Mouse (Mus musculus): ENCODE results near the gene Trim7. TPM values are rescaled to one million over a fixed set of nuclear protein-coding genes. Genes with fewer than 3 reads are reported as not detected.
"Not testable (repeated sequence)": the region's sequence is repeated elsewhere in the genome, so short reads cannot be mapped to it uniquely, and the experiment has no call there.

Trim7 gene
- polyA plus RNA-seq, 1 experiment from 2014 or later = 1.00 TPM

DNA sequence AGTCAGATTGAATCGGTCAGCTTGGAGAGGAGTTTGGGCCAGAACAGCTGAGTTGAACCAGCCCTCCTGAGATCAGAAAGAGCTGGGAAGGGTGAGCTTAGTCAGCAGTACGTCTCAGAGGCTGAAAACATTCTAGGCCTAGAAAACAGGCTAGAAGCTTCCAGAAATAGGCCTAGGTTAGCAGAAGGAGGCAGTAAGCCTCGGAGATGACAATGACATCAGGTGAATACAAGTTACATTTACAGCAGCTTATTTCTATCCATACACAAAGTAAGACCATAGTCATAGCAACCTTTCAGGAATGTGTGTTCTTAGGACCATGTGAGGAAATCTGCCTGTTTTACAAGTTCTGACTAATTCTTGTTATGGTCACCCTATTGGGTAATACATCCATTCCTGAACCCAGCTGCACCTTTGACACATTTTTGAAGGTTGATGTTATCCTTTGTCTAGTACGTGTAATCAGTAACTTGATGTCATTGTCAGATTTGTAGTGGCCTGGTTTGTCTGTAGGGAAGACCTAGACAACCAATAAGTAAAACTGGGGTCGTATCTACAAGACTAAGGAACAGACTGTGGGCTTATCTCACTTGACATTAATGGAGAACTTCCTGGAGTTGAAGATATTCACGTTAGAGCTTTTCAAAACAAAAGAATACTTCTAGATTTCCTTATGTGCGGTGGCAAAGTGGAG lies 6.2 kb upstream of the Trim7 start:
- Histone ChIP-seq H3K36me3 (replicated peaks) (peaks cover 6% of the 10 kb centered on the region; the same call in 1 of the 2 replicates), H3K9me3 (no peaks in the 10 kb centered on the region), H3K4me1 (peaks cover 26% of the 10 kb centered on the region), H3K4me2 (no peak overlapping the region), H3K9ac (no peak overlapping the region), H3K4me3 (replicated peaks) (no peak overlapping the region), H3K27me3 (peaks cover 16% of the 10 kb centered on the region), H3K27ac (no peak overlapping the region)
- ATAC-seq (ENCODE audit: low FRiP score) = no peak
- 77% methylated on average over 7 of the region's 7 CpGs for WGBS

DNA sequence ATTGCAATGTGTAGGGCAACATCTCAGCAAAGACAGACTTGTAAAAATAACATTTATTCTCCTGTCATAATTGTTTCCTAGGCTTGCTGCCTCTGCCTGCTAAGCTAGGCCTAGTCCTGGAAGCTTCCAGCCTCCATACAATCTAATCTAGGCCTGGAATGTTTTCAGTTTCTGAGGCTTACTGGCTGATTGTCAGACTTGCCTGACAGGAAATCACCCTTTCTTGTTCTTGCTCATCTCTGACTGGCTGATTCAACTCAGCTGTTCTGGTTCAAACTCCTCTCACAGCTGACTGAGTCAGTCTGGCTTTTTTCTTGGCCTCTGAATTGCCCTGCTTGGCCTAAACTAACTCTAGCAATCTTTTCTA lies 5.6 kb upstream of the Trim7 start:
- Histone ChIP-seq H3K9ac (no peak overlapping the region), H3K27ac (no peak overlapping the region), H3K4me2 (no peak overlapping the region), H3K9me3 (no peaks in the 10 kb centered on the region), H3K4me1 (peaks cover 20% of the 10 kb centered on the region), H3K27me3 (peaks cover 19% of the 10 kb centered on the region), H3K36me3 (replicated peaks) (peaks cover 3% of the 10 kb centered on the region; the same call in 1 of the 2 replicates), H3K4me3 (replicated peaks) (no peak overlapping the region)
- ATAC-seq (ENCODE audit: low FRiP score) = no peak

DNA sequence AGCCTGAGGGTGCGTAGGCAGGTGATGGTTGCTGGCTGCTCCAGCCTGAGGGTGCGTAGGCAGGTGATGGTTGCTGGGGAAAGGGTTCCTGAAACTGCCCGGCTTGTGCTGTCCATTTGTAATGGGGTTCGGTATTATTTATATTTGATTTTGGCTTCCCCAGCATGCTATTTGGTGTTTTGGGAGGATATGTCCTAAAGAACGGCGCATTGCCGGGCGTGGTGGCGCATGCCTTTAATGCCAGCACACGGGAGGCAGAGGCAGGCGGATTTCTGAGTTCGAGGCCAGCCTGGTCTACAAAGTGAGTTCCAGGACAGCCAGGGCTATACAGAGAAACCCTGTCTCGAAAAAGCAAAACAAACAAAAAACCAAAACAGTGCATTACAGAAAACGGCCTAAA lies 4.6 kb upstream of the Trim7 start:
- not testable (repeated sequence) for H3K9me3 ChIP-seq; H3K9ac ChIP-seq; H3K4me2 ChIP-seq; H3K27ac ChIP-seq; H3K36me3 ChIP-seq (replicated peaks); H3K4me3 ChIP-seq (replicated peaks); ATAC-seq (ENCODE audit: low FRiP score)
- Histone ChIP-seq H3K4me1 (peaks cover 10% of the 10 kb centered on the region), H3K27me3 (peaks cover 19% of the 10 kb centered on the region)
- 80% methylated on average over 14 of the region's 14 CpGs for WGBS

DNA sequence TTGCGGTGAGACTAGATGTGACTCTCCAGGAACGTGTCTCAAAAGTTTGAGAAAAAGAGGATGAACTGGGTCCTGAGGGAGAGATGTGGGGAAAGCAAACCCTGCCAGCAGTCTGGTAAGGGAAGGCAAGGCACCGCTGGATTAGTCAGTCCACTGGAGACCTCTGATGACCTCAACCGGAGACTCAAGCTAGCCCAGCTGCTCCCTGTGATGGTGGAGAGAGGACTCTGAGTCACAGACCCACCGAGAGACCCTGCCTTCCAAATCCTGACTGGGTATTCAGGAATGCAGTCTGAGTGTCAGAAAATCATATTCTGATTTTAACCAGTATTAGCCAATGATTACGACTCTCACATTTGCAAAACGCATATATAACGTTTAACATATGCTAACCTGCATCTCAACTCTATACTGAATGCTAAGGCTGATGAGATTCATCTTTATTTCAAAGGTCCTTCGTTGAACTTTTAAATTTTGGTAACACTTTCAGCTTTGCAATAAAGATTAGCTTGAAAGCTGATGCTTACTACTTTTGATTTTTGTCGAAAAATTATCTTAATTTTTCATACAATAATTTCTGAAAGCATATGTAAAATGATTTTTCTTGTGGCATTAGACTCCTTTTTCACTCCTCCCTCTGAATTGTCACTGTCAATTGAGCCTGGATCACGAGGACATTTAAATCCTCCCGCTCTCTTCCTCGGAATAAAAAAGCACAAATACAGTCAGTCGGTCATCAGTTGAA lies 3.0 kb upstream of the Trim7 start:
- Histone ChIP-seq H3K4me1 (peaks cover 12% of the 10 kb centered on the region), H3K9ac (no peak overlapping the region), H3K27ac (no peak overlapping the region), H3K9me3 (no peaks in the 10 kb centered on the region), H3K27me3 (peaks cover 24% of the 10 kb centered on the region), H3K36me3 (replicated peaks) (no peaks in the 10 kb centered on the region), H3K4me2 (peak overlapping the region; percentile 60), H3K4me3 (replicated peaks) (peak overlapping the region; percentile 41; the same call in 1 of the 2 replicates)
- ATAC-seq (ENCODE audit: low FRiP score) = no peak
- WGBS = 34% methylated on average over 14 of the region's 14 CpGs

DNA sequence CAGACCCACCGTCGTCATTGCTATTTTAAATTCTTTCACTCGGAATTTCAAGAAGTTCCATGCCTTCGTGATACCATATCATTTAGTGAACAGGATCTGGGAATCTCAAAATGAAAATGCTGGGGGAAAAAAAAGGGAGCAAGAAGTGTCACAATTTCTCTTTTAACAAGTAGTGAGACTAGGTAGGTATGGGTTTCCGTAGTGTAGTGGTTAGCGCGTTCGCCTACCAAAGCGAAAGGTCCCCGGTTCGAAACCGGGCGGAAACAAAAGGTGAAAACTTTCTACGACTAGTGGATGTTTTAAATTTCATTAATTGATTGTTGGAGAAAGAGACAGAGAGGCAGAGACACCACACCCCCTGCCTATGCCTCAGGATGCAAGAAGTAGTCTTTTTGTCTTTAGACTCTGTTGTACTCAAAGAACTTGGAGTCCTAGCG lies 2.4 kb upstream of the Trim7 start:
- under 1% methylated on average over 15 of the region's 15 CpGs for WGBS
- Histone ChIP-seq H3K27me3 (peaks cover 24% of the 10 kb centered on the region), H3K9me3 (no peaks in the 10 kb centered on the region), H3K4me3 (replicated peaks) (peak overlapping the region; percentile 41), H3K4me1 (peaks cover 12% of the 10 kb centered on the region), H3K27ac (no peak overlapping the region), H3K36me3 (replicated peaks) (no peaks in the 10 kb centered on the region), H3K4me2 (peak overlapping the region; percentile 60), H3K9ac (no peak overlapping the region)
- no peak for ATAC-seq (ENCODE audit: low FRiP score)

DNA sequence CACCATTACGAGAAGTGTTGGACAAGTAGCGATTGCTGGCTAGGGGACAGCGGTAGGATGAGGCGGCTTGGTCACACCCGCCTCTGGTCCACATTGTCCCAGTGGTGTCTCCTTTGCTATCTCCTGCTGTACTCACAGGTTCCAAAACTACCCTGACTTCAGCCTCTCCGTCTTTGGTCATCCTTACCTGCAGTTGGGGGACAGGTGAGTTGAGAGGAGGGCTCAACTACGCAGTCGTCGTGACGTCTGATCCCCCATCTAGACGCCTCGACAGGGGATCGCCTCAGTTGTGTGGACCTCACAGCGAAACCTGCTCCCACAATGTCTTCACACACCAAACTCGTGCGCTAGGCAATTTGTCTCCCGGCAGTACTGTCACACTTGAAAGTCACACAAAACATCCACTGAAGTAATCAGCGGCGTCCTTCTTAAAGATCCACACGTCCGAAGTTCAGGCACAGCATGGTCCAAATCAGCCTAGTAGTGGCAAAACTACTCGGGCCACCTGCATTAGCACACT lies 1.6 kb upstream of the Trim7 start:
- no peaks in the 10 kb centered on the region for H3K36me3 ChIP-seq (replicated peaks)
- peak overlapping the region; percentile 41 for H3K4me3 ChIP-seq (replicated peaks)
- 4% methylated on average over 22 of the region's 22 CpGs for WGBS
- peaks cover 12% of the 10 kb centered on the region for H3K4me1 ChIP-seq
- no peak for ATAC-seq (ENCODE audit: low FRiP score)
- no peaks in the 10 kb centered on the region for H3K9me3 ChIP-seq
- H3K27me3 ChIP-seq = peaks cover 29% of the 10 kb centered on the region
- H3K27ac ChIP-seq = no peak overlapping the region
- no peak overlapping the region for H3K9ac ChIP-seq
- H3K4me2 ChIP-seq = peak overlapping the region; percentile 60

DNA sequence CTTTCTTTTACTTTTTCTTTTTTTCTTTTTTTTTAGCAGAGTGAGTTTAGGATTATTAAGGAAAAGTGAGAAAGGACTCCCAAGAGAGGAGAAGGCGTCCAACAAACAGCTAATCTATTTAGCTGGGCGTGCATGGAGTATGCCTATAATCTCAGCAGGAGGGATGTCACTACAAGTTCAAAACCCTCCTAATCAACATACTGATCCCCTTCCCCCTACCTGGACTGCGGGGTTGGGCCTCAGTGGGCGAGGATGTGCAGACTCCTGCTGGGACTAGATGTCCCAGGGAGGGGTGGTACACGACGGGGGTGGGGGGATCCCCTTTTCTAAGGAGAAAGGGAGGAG lies 784 bp downstream of the Trim7 start:
- no peaks in the 10 kb centered on the region for H3K9me3 ChIP-seq
- H3K27ac ChIP-seq = 0 out of 2 replicates have a peak overlapping the region, but pooled peaks have one; percentile 50
- H3K36me3 ChIP-seq (replicated peaks) = no peaks in the 10 kb centered on the region
- H3K9ac ChIP-seq = peak overlapping the region; percentile 50; the same call in 1 of the 2 replicates
- peaks cover 29% of the 10 kb centered on the region for H3K27me3 ChIP-seq
- 2% methylated on average over 6 of the region's 6 CpGs for WGBS
- H3K4me1 ChIP-seq = peaks cover 12% of the 10 kb centered on the region
- ATAC-seq (ENCODE audit: low FRiP score) = no peak; the same call in 1 of the 2 replicates
- peak overlapping the region; percentile 58 for H3K4me2 ChIP-seq
- peak overlapping the region; percentile 43 for H3K4me3 ChIP-seq (replicated peaks)

DNA sequence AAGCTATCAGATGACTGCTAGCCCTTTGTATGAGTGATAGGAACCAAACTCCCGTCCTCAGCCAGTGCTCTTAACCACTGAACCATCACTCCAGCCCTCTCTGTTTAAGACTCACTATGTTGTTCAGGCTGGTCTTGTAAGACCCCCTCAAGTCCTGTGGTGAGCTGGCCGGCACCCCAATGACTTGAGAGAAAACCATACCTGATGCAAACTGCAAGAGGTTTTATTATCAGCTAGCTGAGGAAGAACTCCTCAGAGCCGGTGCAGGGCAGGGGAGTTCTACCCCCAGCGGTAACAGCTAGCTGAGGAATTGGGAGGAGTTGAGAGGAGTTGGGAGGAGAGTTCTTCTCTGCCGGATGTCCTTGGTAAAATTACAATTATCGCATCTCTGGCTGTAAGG lies 2.0 kb downstream of the Trim7 start:
- H3K4me3 ChIP-seq (replicated peaks) = no peak overlapping the region
- ATAC-seq (ENCODE audit: low FRiP score) = no peak
- H3K27me3 ChIP-seq = peaks cover 24% of the 10 kb centered on the region
- H3K4me1 ChIP-seq = peaks cover 12% of the 10 kb centered on the region
- H3K4me2 ChIP-seq = no peak overlapping the region
- no peaks in the 10 kb centered on the region for H3K9me3 ChIP-seq
- no peak overlapping the region for H3K27ac ChIP-seq
- no peak overlapping the region for H3K9ac ChIP-seq
- H3K36me3 ChIP-seq (replicated peaks) = no peaks in the 10 kb centered on the region
- WGBS = 78% methylated on average over 6 of the region's 6 CpGs

DNA sequence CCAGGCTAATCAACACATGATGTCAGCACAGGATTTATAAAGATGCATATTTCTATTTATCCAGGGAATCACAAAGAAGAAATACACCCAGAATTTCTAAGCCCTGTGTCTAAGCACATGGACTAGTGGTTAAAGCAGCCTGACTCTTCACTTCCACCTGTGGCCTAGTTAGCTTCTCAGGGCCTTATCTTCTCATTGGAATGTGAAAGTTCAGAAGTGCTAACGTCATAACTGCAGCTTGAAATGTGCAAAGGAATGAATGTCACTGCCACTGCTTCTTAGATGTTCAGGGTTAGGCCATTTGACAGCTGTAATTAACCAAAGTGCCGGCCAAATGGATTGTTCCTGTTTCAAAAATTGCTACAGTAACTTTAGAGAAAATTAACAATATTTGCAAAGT lies 4.3 kb downstream of the Trim7 start:
- H3K4me2 ChIP-seq = no peak overlapping the region
- no peak overlapping the region for H3K4me3 ChIP-seq (replicated peaks)
- no peak overlapping the region for H3K27ac ChIP-seq
- H3K4me1 ChIP-seq = peaks cover 2% of the 10 kb centered on the region
- peaks cover 13% of the 10 kb centered on the region; the same call in 1 of the 2 replicates for H3K27me3 ChIP-seq
- H3K9me3 ChIP-seq = no peaks in the 10 kb centered on the region
- no peak for ATAC-seq (ENCODE audit: low FRiP score)
- no peak overlapping the region for H3K9ac ChIP-seq
- WGBS = 79% methylated on average over 2 of the region's 2 CpGs
- H3K36me3 ChIP-seq (replicated peaks) = no peaks in the 10 kb centered on the region

DNA sequence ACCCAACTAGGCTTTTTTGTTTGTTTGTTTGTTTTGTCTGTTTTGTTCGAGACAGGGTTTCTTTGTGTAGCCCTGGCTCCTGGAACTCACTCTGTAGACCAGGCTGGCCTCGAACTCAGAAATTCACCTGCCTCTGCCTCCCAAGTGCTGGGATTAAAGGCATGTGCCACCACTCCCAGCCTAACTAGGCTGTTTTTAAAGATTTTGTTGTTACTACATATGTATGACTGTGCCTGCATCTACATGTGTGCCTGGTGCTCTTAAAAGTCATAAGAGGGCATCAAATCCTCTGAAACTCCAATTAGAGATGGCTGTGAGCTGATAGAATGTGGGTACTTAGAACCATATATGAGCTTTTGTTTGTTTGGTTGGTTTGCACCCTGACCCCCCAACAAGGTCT lies 5.3 kb downstream of the Trim7 start:
- no peak overlapping the region for H3K27ac ChIP-seq
- no peak overlapping the region for H3K9ac ChIP-seq
- peaks cover 22% of the 10 kb centered on the region for H3K27me3 ChIP-seq
- H3K36me3 ChIP-seq (replicated peaks) = no peaks in the 10 kb centered on the region
- H3K9me3 ChIP-seq = no peaks in the 10 kb centered on the region
- WGBS = 88% methylated on average over 2 of the region's 2 CpGs
- peaks cover 2% of the 10 kb centered on the region for H3K4me1 ChIP-seq
- H3K4me3 ChIP-seq (replicated peaks) = no peak overlapping the region
- no peak overlapping the region for H3K4me2 ChIP-seq
- ATAC-seq (ENCODE audit: low FRiP score) = no peak

DNA sequence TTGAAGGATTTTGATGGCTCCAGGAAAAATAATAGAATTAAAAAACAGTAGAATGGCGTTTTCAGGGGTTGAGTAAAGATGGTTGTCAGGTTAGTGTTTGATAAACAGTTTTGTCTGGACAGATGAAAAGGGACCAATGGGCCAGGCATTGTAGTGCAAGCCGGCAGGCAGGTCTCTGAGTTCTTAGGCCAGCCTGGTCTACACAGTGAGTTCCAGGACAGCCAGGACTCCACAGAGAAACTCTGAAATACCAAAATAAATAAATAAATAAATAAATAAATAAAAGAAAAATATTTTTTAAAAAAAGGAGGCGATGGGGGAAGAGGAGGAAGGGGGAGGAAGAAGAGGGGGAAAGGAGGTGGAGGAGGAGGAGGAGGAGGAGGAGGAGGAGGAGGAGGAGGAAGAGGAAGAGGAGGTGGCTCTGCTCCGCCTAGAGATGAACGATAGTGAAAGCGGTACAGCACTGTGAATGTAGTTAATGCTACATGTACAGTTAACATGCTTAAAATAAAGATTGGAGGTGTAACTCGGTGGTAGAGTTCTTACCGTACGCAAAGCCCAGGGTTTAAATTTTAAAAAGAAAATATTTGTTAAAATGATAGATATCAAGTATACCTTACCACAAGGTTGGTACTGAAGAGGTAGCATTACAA lies 7.3 kb downstream of the Trim7 start:
- Histone ChIP-seq H3K9ac (no peak overlapping the region), H3K27me3 (peaks cover 26% of the 10 kb centered on the region), H3K4me1 (peaks cover 8% of the 10 kb centered on the region), H3K4me2 (peak overlapping the region; percentile 52), H3K27ac (no peak overlapping the region), H3K4me3 (replicated peaks) (peak overlapping the region; percentile 53), H3K36me3 (replicated peaks) (no peaks in the 10 kb centered on the region), H3K9me3 (no peaks in the 10 kb centered on the region)
- WGBS = 40% methylated on average over 9 of the region's 9 CpGs
- no peak for ATAC-seq (ENCODE audit: low FRiP score)

All from forebrain, embryonic 12.5 days (tissue).